Mouse (Mus musculus) lung, adult 2 months (tissue): ENCODE results near the gene Bend7. TPM values are rescaled to one million over a fixed set of nuclear protein-coding genes. Genes with fewer than 3 reads are reported as not detected.
A peak's percentile ranks its signal among the peaks of the same experiment; 100 is the strongest.

Experiments used
- DNase-seq: peaks from one replicate; pipeline ENCODE4 v3.0.0; 2022
- H3K4me1 ChIP-seq: fragments of 200-500 bp; 2 replicates; pipeline ENCODE4 v1.6.1; 2011; ENCODE audit warnings: low read length; ENCODE audit not compliant: control insufficient read depth, insufficient read depth
- H3K4me3 ChIP-seq: fragments of 200-500 bp; replicated peaks from 2 replicates; pipeline ENCODE3; 2011; ENCODE audit warnings: low read depth, mild to moderate bottlenecking, control low read depth, low read length; ENCODE audit errors: extremely low read depth
- CTCF ChIP-seq: fragments of 200-500 bp; IDR thresholded peaks from 2 replicates; pipeline ENCODE4 v1.5.1; 2011; ENCODE audit warnings: mild to moderate bottlenecking, low read length, control low read depth; ENCODE audit not compliant: insufficient read depth
- POLR2A ChIP-seq: fragments of 200-500 bp; IDR thresholded peaks from 2 replicates; pipeline ENCODE4 v1.6.1; 2011; ENCODE audit warnings: low read depth, mild to moderate bottlenecking, control low read depth, low read length, borderline replicate concordance; ENCODE audit errors: extremely low read depth
- WGBS: fragments of 180-500 bp; shearing (Covaris S2); methylation state at CpG from one replicate; pipeline ENCODE4 v1.1.7; 2018; 5-methylcytosine and 5-hydroxymethylcytosine counted together
- polyA plus RNA-seq: library from polyadenylated mRNA; depleted of rRNA; stranded (reverse); fragments of >200 nt; gene quantifications from 2 replicates; pipeline ENCODE4 v1.2.3, GENCODE M21; 2012; rRNA removed

The Bend7 gene
- polyA plus RNA-seq = 15.7 and 17.2 TPM in 2 replicates

DNA sequence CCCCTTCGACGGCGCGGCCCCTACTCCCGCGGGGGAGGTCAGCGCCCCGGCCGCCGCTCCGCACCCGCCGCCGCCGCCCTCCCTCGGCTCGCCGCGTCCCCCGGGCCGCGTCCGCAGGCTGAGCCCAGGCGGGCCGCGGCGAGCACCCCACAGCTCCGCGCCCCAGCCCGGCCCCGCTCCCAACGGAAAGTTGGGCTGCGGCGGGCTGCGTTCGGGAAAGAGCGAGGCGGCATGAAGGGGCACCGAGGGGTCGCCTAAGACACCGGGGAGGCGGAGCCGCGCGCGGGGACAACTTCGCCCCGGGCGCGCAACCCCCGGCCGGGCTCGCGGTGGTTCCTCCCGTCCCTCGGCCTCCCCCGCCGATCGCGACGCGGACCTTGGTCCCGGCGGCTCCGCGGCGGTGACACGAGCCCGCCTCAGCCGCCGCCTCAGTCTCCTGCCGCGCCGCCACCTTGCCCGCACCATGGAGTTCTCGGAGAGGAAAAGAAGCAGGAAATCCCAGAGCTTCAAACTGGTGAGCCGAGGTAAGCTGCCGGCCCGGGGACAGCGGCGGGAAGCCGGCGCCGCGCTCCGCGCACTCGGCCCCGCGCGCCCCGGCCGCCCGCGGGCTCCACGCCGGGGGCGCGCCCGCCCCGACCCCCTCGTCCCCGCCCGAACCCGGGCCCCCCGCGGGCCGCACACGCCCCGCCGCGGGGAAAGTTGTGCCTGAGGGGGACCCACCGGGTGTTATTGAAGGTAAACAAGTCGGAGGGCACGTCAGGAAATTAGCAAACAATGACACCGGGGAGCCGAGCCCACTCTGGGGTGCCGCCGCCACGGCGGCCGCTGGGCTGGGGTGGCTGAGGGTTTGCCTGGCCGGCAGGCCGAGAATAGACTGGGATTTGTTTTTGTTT, at the start of gene Bend7:
TSS of gene Bend7 (plus strand) at position 63 of the 893 bp plus-strand sequence.
- WGBS = 4% methylated on average over 107 of the region's 124 CpGs
- DNase-seq = peak; percentile 63
- Histone ChIP-seq H3K4me3 (peak within 1 kb of the TSS; percentile 90), H3K4me1 (peaks cover 4% of the 10 kb centered on the region; the same call in 1 of the 2 replicates)
- TF ChIP-seq POLR2A = no peak
- no peak for TF ChIP-seq CTCF

DNA sequence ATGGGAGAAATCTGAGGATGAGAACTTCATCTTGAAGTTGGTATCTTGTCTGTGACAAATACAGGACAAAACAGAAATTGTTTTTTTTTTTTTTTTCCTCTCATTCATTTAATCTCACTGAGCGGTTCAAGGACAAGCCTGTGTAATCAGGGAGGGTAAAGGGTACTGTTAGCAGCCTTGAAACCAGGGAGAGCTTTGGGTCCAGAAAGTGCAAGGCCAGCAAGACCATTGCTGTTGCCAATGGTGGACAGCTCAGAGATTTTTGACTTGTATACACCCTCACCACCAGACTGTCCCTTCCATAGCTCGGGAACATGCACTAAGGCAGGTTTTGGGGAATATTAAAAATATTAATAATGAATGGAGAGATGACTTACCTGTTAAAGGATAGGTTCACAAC, 49.0 kb upstream of the Bend7 start:
- 70% methylated on average over 2 of the region's 2 CpGs for WGBS
- Histone ChIP-seq H3K4me3 (no peak overlapping the region), H3K4me1 (no peaks in the 10 kb centered on the region)
- no peak for DNase-seq
- TF ChIP-seq CTCF = no peak
- no peak for TF ChIP-seq POLR2A

- no peak for DNase-seq
- WGBS = 83% methylated on average over 8 of the region's 8 CpGs
- no peak overlapping the region for H3K4me3 ChIP-seq
- H3K4me1 ChIP-seq = no peaks in the 10 kb centered on the region
- TF ChIP-seq CTCF (no peak), POLR2A (no peak)
These were observed 47.9 kb upstream of the Bend7 start for GRCm38 (mm10) chr2:4669701-4670100.

- H3K4me3 ChIP-seq = no peak overlapping the region
- no peak for DNase-seq
- 62% methylated on average over 8 of the region's 8 CpGs for WGBS
- TF ChIP-seq POLR2A (no peak), CTCF (no peak)
- no peaks in the 10 kb centered on the region for H3K4me1 ChIP-seq
These were observed 46.0 kb upstream of the Bend7 start for GRCm38 (mm10) chr2:4671636-4672035.

DNA sequence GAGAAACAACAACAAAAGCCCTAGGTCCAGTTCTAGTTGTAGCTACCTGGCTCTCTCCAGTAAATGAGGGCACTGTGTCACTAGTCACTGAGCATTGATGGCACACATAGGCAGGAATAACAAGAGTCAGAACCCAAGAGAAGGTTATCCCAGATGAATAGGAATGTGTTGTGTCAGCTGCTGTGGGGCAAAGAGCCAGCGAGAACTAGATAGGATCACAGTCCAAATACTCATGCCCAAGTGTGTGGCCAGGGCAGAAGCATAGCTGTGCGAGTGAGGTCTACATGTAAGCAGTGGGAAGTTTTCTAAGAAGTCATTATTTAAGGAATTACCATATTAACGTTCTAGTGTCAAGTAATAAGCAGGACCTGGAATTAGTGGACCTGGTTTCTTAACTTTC, 37.7 kb upstream of the Bend7 start:
- Histone ChIP-seq H3K4me3 (no peak overlapping the region), H3K4me1 (no peaks in the 10 kb centered on the region)
- WGBS = 81% methylated on average over 3 of the region's 3 CpGs
- TF ChIP-seq POLR2A = no peak
- TF ChIP-seq CTCF = no peak
- no peak for DNase-seq

DNA sequence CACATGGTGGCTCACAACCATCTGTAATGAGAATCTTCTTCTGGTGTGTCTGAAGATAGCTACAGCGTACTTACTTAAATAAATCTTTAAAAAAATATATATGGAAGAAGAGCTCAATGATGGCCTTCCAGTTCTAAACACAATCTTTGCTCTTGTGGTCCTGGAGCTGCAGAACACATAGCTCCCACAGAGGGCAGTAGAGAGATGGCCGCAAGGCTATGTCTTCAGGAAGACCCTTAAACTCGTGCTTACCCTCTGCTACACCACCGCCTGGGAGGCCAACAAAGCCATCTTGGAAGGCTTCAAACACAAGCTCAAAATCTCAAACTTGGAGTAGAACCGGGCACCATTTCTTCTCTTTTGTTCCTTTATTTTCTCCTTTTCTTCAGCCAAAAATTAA, 6.4 kb upstream of the Bend7 start:
- TF ChIP-seq CTCF = peak; percentile 69
- TF ChIP-seq POLR2A = no peak
- no peak for DNase-seq
- no peaks in the 10 kb centered on the region for H3K4me1 ChIP-seq
- 55% methylated on average over 5 of the region's 5 CpGs for WGBS
- H3K4me3 ChIP-seq = no peak overlapping the region

GRCm38 (mm10) chr2:4717081-4717768, 406 bp upstream of the Bend7 start:
- TF ChIP-seq CTCF (no peak), POLR2A (no peak)
- Histone ChIP-seq H3K4me1 (peaks cover 4% of the 10 kb centered on the region; the same call in 1 of the 2 replicates), H3K4me3 (peak overlapping the region; percentile 59)
- peak; percentile 68 for DNase-seq
- WGBS = 6% methylated on average over 46 of the region's 49 CpGs

DNA sequence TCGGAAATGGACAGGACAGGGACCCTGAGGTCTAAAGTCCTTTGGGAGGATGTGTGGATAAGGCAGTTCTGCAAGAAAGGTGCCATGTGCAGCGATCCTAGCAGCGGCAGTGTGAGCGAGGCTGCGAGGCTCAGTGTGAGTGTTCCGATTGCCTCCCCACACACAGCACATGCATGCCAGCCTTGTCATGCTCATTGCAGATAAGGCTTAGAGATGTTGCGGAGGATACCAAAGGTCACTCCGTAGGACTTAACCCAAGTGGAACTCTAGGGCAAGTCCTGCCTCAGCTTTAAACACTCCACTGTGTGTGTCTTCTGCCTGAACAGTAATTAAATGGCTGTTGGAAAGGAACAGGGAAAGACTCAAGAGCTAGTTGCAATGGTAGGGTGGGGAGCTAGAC, 5.5 kb downstream of the Bend7 start:
- no peak for TF ChIP-seq POLR2A
- Histone ChIP-seq H3K4me1 (peaks cover 4% of the 10 kb centered on the region; the same call in 1 of the 2 replicates), H3K4me3 (no peak overlapping the region)
- DNase-seq = no peak
- 72% methylated on average over 8 of the region's 8 CpGs for WGBS

GRCm38 (mm10) chr2:4730161-4730560, 12.5 kb downstream of the Bend7 start:
- Histone ChIP-seq H3K4me3 (no peak overlapping the region), H3K4me1 (no peaks in the 10 kb centered on the region; the same call in 1 of the 2 replicates)
- DNase-seq = no peak
- 83% methylated on average over 4 of the region's 4 CpGs for WGBS
- TF ChIP-seq POLR2A (no peak), CTCF (no peak)
